Mouse (Mus musculus) embryonic fibroblast, embryonic 13.5 days (primary cell): Measurements from ENCODE around the gene Zfp607b.

Experiments used
- CTCF ChIP-seq: IDR thresholded peaks from 2 replicates; pipeline ENCODE4 v1.5.1; 2011; ENCODE audit warnings: mild to moderate bottlenecking, control low read depth, low read length, moderate library complexity, borderline replicate concordance; ENCODE audit not compliant: insufficient read depth
- POLR2A ChIP-seq: IDR thresholded peaks from 2 replicates; pipeline ENCODE4 v1.6.1; 2011; ENCODE audit warnings: low read depth, mild to moderate bottlenecking, control low read depth, low read length, moderate library complexity

GRCm38 (mm10) chr7:27674195-27674521, 15.0 kb upstream of the Zfp607b start:
- TF ChIP-seq POLR2A (no peak), CTCF (no peak)
